Mouse (Mus musculus) fat pad, adult 2 months (tissue): ENCODE measurements around the gene Rgs9bp.

ENCODE experiments used
- DNase-seq: peaks from one replicate; pipeline ENCODE4 v3.0.0-alpha.2; 2011; ENCODE audit warnings: low read depth, low spot score; ENCODE audit errors: extremely low read depth

Gene Rgs9bp

GRCm38 (mm10) chr7:35585191-35586054 is at the start of gene Rgs9bp:
TSS of gene Rgs9bp (minus strand) at chr7:35585582.
- no peak for DNase-seq

- no peak for DNase-seq
These were observed 43.1 kb upstream of the Rgs9bp start for GRCm38 (mm10) chr7:35628496-35628895.

GRCm38 (mm10) chr7:35627371-35627770 is 42.0 kb upstream of the Rgs9bp start:
- no peak for DNase-seq

DNA sequence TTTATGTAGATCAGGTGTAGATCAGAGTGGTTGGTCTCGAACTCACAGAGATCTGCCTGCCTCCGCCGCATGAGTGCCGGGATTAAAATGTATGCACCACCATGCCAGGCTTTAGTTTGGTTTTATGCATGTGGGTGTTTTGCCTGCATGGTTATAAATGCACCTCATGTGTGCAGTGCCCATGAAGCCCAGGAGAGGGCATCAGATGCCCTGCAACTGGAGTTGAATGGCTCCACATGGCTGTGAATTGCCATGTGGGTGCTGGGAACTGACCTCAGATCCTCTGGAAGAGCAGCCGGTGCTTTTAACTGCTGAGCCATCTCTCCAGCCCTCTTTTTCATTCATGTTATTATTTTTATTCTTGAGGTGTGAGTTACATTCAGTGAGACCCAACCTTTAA is 40.7 kb upstream of the Rgs9bp start:
- DNase-seq: no peak

GRCm38 (mm10) chr7:35622626-35623025 is 37.2 kb upstream of the Rgs9bp start:
- DNase-seq: no peak

- no peak for DNase-seq
These were observed 32.1 kb upstream of the Rgs9bp start for GRCm38 (mm10) chr7:35617513-35617912.

DNA sequence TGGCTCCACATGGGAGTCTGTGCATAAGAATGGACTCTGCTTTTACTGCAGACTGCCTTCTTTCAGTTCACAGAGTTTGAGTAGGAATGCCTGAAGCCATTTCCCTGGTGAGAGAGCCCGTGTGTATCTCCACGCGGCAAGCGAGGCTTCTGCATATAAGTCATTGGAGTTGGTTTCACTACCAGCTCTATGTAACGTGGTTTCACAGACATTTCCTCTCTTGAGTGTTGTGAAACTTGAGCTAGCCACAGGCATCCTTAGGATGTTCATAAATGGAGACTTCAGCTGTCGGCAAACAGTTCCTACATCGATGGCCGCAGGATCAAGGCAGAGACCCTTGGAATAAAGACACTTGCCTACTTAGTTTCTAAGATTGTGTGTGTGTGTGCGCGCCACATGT is 23.9 kb upstream of the Rgs9bp start:
- no peak for DNase-seq

DNA sequence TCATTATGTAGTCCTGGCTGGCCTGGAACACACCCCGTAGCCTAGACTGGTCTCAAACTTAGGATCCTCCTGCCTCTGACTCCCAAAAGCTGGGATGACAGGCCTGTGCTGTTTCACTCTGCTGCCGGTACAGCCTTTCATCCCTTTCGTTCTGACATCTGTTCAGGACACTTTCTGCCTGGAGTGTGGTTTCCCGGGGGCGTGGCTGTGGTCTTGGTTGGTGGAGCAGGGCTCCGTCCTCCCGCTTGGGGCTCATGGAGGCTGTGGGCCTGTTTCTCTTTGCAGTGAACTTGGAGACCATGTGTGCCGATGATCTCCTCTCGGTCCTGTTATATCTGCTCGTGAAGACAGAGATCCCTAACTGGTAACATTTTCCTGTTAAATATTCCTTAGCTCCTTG is 21.4 kb upstream of the Rgs9bp start:
- DNase-seq: no peak

- no peak for DNase-seq
These were observed 17.4 kb upstream of the Rgs9bp start for GRCm38 (mm10) chr7:35602766-35603165.

DNA sequence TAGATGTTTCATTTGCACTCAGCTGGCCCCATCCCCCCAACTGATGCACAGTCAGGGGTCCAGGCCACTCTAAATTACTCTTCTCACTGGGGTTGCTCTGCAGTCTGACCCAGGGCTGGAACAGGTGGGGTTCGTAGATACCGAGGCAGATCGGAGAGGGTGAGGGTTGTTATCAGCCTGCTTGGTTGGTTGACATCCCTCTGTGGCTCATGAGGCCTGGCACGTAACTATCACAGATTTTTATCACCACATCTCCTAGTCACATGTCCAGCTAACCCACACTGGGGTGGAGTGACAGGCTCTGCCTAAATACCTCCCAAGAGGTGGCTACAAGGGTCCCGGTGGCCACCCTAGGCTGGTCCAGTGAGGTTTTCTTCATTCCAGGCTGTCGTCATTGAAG is 15.7 kb upstream of the Rgs9bp start:
- DNase-seq: no peak

DNA sequence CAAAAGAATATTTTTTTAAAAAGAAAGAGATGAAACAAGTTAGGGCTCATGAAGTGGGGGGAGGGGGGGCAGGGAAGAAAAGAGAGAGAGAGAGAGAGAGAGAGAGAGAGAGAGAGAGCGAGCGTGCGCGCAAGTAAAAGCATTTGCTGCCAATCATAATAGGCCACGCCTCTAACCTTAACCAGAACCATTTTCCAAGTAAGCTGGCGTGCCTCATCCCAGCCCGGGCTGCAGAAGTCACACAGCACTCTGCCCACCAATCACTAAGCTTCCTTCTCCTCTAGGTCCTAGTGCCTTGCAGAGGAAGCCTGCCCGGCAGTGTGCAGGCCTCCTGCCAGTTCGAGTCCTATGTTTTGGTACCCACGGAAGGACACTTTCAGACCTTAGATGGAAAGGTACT is 14.6 kb upstream of the Rgs9bp start:
- DNase-seq: no peak

DNA sequence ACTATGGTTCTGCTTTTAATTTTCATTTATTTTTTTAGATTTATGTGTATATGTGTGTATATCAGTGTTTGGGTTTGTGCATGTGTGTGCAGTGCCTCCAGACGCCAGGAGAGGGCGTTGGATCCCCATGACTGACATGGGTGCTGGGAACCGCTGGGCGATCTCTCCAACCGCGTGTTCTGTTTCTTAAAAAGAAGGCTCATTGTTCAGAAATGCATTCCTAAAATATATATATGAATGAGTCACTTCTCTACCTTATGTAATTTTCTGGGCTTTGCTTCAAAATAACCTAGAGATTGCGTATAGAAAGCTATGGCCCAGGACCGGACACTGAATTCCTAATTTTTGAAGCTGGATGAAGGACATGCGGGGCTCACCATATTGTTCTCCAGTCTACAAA is 14.1 kb upstream of the Rgs9bp start:
- DNase-seq: no peak

DNA sequence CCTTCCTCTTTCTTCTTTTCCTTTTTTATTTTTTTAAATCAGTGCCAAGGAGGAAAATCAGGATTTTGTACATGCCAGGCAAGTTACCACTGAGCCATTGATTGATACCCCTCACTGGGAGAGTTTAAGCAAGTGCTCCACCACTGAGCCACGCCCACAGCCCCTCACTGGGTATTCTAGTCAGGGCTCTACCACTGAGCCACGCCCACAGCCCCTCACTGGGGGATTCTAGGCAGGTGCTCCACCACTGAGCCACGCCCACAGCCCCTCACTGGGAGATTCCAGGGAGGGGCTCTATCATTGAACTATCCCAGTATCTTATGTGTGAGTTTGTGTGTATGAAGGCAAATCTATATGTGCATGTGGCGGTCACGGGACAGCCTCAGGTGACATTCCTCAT is 8.9 kb upstream of the Rgs9bp start:
- no peak for DNase-seq

GRCm38 (mm10) chr7:35590731-35591191 is 5.4 kb upstream of the Rgs9bp start:
- DNase-seq: no peak

- no peak for DNase-seq
These were observed 4.1 kb upstream of the Rgs9bp start for GRCm38 (mm10) chr7:35589485-35589884.

- DNase-seq: no peak
These were observed 3.5 kb upstream of the Rgs9bp start for GRCm38 (mm10) chr7:35588680-35589428.

GRCm38 (mm10) chr7:35587728-35588127 is 2.3 kb upstream of the Rgs9bp start:
- no peak for DNase-seq

GRCm38 (mm10) chr7:35586906-35587445 is 1.6 kb upstream of the Rgs9bp start:
- no peak for DNase-seq

- DNase-seq: peak; percentile 65
These were observed 898 bp upstream of the Rgs9bp start, which contains the start of gene Ankrd27 for GRCm38 (mm10) chr7:35586055-35586905. TSS of gene Ankrd27 (plus strand) at chr7:35586244.

DNA sequence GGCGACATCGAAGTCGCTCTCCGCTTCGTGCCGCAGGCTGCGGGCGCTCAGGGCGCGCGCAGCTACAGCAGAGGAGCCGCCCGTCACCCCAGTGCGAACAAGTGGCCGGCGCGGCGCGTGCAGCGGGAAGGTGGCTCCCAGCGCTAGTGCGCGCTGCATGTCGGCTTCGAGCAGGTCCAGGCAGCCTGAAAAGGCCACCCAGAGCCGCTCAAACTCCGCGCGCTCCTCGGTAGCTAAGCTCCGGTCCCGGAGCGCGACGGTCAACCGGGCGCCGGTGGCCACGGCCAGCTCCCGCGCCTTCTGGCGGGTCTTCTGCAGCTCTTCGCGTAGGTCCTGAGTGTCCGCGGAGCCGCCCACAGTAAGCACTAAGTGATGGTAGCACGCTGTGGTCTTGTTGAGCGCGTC is 594 bp downstream of the Rgs9bp start:
- no peak for DNase-seq
